Mouse (Mus musculus): Measurements from ENCODE around the gene Cited1. TPM values are rescaled to one million over a fixed set of nuclear protein-coding genes. Genes with fewer than 3 reads are reported as not detected.
"Not testable (repeated sequence)": the region's sequence is repeated elsewhere in the genome, so short reads cannot be mapped to it uniquely, and the experiment has no call there.

The Cited1 gene
- polyA plus RNA-seq, 1 experiment from 2014 or later = 6.0 TPM

- DNase-seq (ENCODE audit: low spot score) = no peak
- 64% methylated on average over 2 of the region's 2 CpGs for WGBS
- Histone ChIP-seq H3K4me3 (ENCODE audit: low read depth, low read length) (no peak overlapping the region), H3K27ac (ENCODE audit: low read depth, low read length) (no peak overlapping the region), H3K9ac (ENCODE audit: low read length) (no peak overlapping the region), H3K27me3 (ENCODE audit: control insufficient read depth, insufficient read depth, low read length) (peaks cover 13% of the 10 kb centered on the region), H3K9me3 (ENCODE audit: control insufficient read depth, low read length) (no peaks in the 10 kb centered on the region), H3K36me3 (ENCODE audit: control insufficient read depth, insufficient read depth, low read length) (no peaks in the 10 kb centered on the region), H3K4me1 (ENCODE audit: control insufficient read depth, insufficient read depth, low read length) (no peaks in the 10 kb centered on the region), H3K4me2 (ENCODE audit: low read depth) (no peak overlapping the region)
- ATAC-seq (ENCODE audit: insufficient read depth, low FRiP score, low TSS enrichment) = no peak
These were observed 7.6 kb downstream of the Cited1 start for GRCm38 (mm10) chrX:102244334-102244733.

GRCm38 (mm10) chrX:102219126-102219525, 32.9 kb downstream of the Cited1 start:
- no peaks in the 10 kb centered on the region for H3K27me3 ChIP-seq (ENCODE audit: control insufficient read depth, insufficient read depth, low read length)
- no peak for ATAC-seq (ENCODE audit: insufficient read depth, low FRiP score, low TSS enrichment)
- H3K4me3 ChIP-seq (ENCODE audit: low read depth, low read length) = no peak overlapping the region
- no peaks in the 10 kb centered on the region for H3K9me3 ChIP-seq (ENCODE audit: control insufficient read depth, low read length)
- no peak overlapping the region for H3K4me2 ChIP-seq (ENCODE audit: low read depth)
- H3K36me3 ChIP-seq (ENCODE audit: control insufficient read depth, insufficient read depth, low read length) = no peaks in the 10 kb centered on the region
- no peaks in the 10 kb centered on the region for H3K4me1 ChIP-seq (ENCODE audit: control insufficient read depth, insufficient read depth, low read length)
- no peak overlapping the region for H3K9ac ChIP-seq (ENCODE audit: low read length)
- peak; percentile 23 for DNase-seq (ENCODE audit: low spot score)
- 19% methylated on average over 1 of the region's 1 CpGs for WGBS
- H3K27ac ChIP-seq (ENCODE audit: low read depth, low read length) = no peak overlapping the region

GRCm38 (mm10) chrX:102215356-102215755, 36.6 kb downstream of the Cited1 start:
- H3K36me3 ChIP-seq (ENCODE audit: control insufficient read depth, insufficient read depth, low read length); H3K4me1 ChIP-seq (ENCODE audit: control insufficient read depth, insufficient read depth, low read length); H3K4me3 ChIP-seq (ENCODE audit: low read depth, low read length); H3K27ac ChIP-seq (ENCODE audit: low read depth, low read length); H3K9ac ChIP-seq (ENCODE audit: low read length); H3K9me3 ChIP-seq (ENCODE audit: control insufficient read depth, low read length); ATAC-seq (ENCODE audit: insufficient read depth, low FRiP score, low TSS enrichment); H3K27me3 ChIP-seq (ENCODE audit: control insufficient read depth, insufficient read depth, low read length); H3K4me2 ChIP-seq (ENCODE audit: low read depth): not testable (repeated sequence)
- WGBS = 38% methylated on average over 9 of the region's 9 CpGs
- peak; percentile 49 for DNase-seq (ENCODE audit: low spot score)

Small RNA genes lying within 50 kb of the gene (microRNA-seq; reads per million reads assigned to microRNA genes)
- not detected for gene Gm26318

Other genes with a start within 250 kb of the Cited1 start
- gene Rtl5, start 180.9 kb downstream of the Cited1 start, polyA plus RNA-seq (2014; fragmentation: Nextera tagmentation; extraction: Ambion mirVana) = 2.5 and 3.4 TPM in 2 replicates
- gene Pin4, start 132.7 kb downstream of the Cited1 start, polyA plus RNA-seq (2014; fragmentation: Nextera tagmentation; extraction: Ambion mirVana) = 71.8 and 82.0 TPM in 2 replicates
- 18.1 and 19.0 TPM in 2 replicates for gene Ercc6l, start 95.1 kb downstream of the Cited1 start, polyA plus RNA-seq (2014; fragmentation: Nextera tagmentation; extraction: Ambion mirVana)
- gene Rps4x, start 62.8 kb downstream of the Cited1 start, polyA plus RNA-seq (2014; fragmentation: Nextera tagmentation; extraction: Ambion mirVana) = 592 and 632 TPM in 2 replicates

All from neural tube, embryonic 11.5 days (tissue).